Mouse (Mus musculus) cerebellum, adult 2 months (tissue): ENCODE results near the gene Glrx5.

ENCODE experiments used
- CTCF ChIP-seq: fragments of 200-500 bp; IDR thresholded peaks from 2 replicates; pipeline ENCODE4 v1.5.1; 2011; ENCODE audit warnings: low read depth, mild to moderate bottlenecking, control low read depth, low read length, moderate library complexity, borderline replicate concordance; ENCODE audit not compliant: insufficient read depth
- POLR2A ChIP-seq: fragments of 200-500 bp; IDR thresholded peaks from 2 replicates; pipeline ENCODE4 v1.6.1; 2011; ENCODE audit warnings: low read length, control low read depth, borderline replicate concordance; ENCODE audit not compliant: insufficient read depth

DNA sequence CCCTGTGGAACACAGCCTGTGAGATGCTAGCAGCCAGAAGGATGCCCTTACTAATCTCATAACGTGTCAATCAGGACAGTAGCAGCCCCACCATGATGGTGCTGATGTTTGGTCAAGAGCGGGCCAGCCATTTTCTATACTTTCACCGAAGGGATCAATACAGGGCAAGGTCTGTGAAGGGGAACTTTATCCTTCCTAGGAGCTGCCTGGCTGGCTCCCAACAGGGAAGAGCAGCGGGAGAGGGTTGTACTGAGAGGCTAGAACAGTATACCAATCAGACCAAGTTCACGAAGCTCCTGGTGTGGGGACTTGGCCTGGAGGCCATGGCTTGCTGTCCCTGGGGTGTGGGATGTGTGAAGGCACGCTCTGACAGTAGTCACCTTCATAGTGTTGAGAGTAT, 22.8 kb downstream of the Glrx5 start:
- TF ChIP-seq POLR2A: no peak
- TF ChIP-seq CTCF: no peak
